Mouse (Mus musculus): Measurements from ENCODE around the gene Card10. TPM values are rescaled to one million over a fixed set of nuclear protein-coding genes. Genes with fewer than 3 reads are reported as not detected.

Gene Card10
- total RNA-seq, 2 experiments from 2014 or later = 4.3 to 5.1 TPM

DNA sequence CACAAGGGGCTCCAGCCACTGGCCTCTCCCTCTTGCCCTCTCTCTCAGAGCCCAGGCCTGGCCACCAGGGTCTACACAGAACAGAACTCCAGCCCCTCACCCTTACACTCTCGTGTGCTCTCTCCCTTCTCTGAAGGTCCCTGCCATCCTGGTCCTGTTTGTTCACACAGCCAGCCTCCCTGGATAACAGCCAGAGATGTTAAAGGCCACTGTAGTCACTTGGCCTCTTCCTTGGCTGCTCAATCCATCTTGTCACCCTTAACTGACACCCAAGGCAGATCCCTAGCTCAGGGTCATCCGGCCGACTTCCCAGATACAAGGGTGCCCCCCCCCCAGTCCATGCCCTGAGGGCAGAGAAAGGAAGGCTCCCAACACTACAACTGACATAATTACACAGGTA lies 47.6 kb downstream of the Card10 start:
- intact Hi-C loops (cut with DNase I) = no loop called here

DNA sequence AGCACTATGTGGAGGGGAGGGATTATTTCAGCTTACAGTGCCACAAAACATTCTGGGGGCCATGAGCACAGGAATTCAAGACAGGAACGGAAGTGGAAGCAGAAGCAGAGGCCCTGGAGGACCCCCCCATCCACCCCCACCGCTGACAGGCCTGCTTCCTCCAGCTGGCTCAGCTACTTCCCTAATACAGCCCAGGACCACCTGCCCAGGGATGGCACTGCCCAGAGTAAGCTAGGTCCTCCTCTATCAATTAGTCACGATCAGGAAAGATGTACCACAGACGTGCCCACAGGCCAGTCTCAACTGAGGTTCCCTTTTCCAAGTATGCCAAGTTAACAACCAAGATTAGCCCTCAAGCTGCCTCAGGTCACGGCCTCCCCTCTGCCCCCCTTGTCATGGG lies 48.7 kb downstream of the Card10 start:
- no peak for DNase-seq (ENCODE audit: extremely low spot score in 1 of 2, low spot score in 2 of 2)
- intact Hi-C loops (cut with DNase I) = no loop called here

More for the DNA sequence above, 47.6 kb downstream of the Card10 start:
- DNase-seq (ENCODE audit: extremely low spot score in 1 of 2, low spot score in 2 of 2) = no peak

- DNase-seq (ENCODE audit: extremely low spot score in 1 of 2, low spot score in 2 of 2) = no peak
- intact Hi-C loops (cut with DNase I) = no loop called here
Observed at GRCm38 (mm10) chr15:78752991-78753390, 49.9 kb downstream of the Card10 start.

GRCm38 (mm10) chr15:78750608-78751350 lies 52.1 kb downstream of the Card10 start:
- DNase-seq (ENCODE audit: extremely low spot score in 1 of 2, low spot score in 2 of 2) = peak in 1 of 2 experiments; percentile 55
- intact Hi-C loops (cut with DNase I) = no loop called here

GRCm38 (mm10) chr15:78749855-78750254 lies 53.0 kb downstream of the Card10 start:
- DNase-seq (ENCODE audit: extremely low spot score in 1 of 2, low spot score in 2 of 2) = no peak
- intact Hi-C loops (cut with DNase I) = no loop called here

DNA sequence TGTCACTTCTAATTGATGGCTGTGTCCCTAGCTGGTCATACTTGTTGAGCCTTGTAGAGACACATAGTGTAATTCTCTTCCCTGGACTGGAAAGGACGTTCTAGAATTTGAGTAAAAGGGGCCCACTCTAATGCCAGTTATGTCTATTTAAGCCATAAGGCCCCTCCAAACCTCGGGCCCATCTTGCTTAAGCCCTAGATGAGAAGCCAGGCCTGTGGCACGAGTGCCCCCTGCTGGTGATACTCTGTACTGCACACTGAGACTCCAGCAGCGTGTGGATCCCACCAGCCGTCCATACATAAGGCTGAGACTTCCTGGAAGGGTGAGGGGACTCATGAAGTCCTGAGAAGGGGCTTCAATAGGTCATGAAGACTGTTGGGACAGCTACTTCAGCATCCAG lies 58.6 kb downstream of the Card10 start:
- intact Hi-C loops (cut with DNase I) = loop anchor here (2.0 kb wide), 2 partner anchors 121 to 297 kb away; no protein-coding TSS in a partner anchor
- peak; percentile 82 for DNase-seq (ENCODE audit: extremely low spot score in 1 of 2, low spot score in 2 of 2)

DNA sequence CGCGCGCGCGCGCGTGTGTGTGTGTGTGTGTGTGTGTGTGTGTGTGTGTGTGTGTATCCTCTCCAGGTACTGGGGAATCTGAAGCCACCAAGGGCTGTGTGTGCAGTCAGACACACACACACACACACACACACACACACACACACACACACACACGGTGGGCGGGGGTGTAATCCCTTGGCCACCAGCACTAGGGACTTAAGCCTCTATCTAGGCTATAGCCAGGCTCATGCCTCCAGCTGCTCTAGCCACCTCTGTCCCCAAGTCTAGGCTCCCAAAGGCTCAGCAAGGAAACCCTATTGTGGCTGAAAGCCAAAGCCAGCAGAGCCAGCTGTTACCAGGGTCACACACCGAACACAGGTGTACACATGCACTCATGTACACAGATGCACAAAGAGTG lies 60.0 kb downstream of the Card10 start:
- intact Hi-C loops (cut with DNase I) = no loop called here

DNA sequence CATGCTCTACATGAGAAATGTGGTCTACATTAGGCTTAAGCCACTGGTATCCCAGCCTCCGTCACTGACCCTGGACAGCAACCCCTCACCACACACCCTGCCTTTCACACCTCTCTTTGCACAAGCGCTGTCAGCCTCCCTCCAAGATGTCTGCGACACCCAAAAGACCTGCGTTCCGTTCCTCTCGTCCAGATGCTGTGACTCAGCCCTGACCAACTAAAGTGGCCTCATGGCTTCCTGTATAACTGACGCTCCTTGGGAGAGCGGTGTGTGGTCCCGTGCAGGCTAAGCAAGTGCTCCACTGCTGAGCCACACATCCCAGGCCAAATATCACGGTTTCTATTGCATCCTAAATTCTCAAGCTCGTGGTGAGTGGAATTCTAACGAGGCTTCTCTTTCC lies 62.2 kb downstream of the Card10 start:
- intact Hi-C loops (cut with DNase I) = no loop called here
- no peak for DNase-seq (ENCODE audit: extremely low spot score in 1 of 2, low spot score in 2 of 2)

More for the DNA sequence above, 60.0 kb downstream of the Card10 start:
- no peak for DNase-seq (ENCODE audit: extremely low spot score in 1 of 2, low spot score in 2 of 2)

DNA sequence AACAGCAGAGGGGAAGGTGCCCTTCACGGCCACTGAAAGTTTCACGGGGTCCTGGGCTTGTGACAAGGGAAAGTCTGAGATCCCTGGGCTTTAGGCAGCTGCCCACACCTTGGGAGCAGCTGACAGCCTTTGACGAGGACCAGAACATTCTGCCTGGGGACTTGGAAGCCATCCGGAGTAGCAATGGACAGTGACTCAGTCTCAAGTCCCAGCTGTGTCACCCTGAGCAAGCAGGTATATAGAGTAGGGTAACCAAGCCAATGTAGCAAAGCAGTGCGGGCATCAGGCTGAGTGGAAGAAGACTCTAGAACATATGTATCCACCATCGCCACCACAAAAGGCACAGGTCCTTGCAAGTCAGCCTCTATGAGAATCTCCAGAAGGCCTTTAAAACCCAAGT lies 65.7 kb downstream of the Card10 start:
- no peak for DNase-seq (ENCODE audit: extremely low spot score in 1 of 2, low spot score in 2 of 2)
- intact Hi-C loops (cut with DNase I) = no loop called here

DNA sequence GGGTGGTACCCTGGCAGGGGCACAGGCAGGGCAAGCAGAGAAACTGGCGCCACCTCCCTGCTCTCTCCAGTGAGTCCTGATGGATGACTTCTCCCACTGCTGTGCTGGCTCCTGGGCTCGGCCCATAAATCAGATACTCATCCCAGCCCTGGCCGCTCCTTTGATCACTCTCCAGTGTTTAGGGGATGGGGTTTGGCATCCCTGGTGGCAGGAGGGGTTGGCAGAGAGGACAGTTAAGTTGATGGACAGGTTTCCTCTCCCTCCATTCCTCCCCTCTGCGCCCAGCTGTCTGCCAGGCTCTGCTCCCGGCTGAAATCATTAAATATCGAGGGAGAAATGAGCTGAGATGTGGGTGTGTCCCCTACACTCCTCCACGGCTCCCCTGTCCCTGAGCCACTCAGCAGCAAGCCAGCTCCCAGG lies 66.2 kb downstream of the Card10 start:
- no peak for DNase-seq (ENCODE audit: extremely low spot score in 1 of 2, low spot score in 2 of 2)
- intact Hi-C loops (cut with DNase I) = no loop called here

DNA sequence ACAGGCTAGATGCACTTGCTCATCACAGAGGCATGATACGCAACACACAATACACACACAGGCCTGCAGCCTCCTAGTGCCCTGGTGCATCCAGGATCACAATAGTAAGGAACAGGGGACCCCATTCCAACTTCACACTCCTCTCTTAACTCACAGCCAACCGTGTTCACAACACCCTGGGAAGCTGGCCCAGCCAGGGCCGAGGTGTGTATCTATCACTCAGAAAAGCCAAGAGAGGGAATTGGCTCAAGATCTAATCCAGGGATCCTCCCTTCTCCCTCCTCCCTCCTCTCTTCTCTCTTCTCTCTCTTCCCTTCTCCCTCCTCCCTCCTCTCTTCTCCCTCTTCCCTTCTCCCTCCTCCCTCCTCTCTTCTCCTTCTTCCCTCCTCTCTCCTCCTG lies 66.7 kb downstream of the Card10 start:
- intact Hi-C loops (cut with DNase I) = no loop called here

DNA sequence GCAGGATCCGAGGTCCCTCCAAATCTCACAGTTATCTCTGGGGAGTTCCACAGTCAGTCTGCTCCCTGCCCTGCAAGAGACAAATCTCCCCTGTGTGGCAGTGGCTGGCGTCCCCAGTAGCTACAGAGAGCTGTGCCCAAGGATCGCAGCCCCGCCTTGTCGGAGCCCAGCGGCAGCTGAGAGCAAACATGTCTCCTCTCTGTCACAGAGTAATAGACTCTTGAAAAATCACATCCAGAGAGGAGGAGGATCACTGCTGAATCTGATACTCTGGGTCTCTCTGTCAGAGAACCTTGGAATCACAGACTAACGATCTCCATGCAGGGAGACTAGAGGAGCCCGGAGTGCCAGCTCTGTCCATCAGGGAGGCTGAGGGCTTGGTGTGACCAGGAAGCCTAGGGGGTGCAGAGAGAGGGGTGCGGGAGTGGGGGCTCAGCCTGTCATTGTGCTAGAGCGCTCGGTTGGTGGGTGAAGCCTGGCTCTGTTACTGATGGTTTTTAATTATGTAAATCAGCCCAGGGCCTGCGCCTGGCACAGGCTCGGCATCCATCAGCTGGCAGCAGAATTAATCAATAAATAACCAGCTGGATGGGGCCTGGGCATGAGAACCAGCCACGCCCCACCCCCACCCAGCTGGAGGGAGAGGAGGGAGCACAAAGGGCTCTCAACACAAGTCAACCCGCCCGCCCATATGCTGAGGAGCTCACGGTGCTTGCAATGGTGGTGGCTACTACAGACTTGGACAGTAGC lies 67.2 kb downstream of the Card10 start:
- intact Hi-C loops (cut with DNase I) = no loop called here
- no peak for DNase-seq (ENCODE audit: extremely low spot score in 1 of 2, low spot score in 2 of 2)

More for the DNA sequence above, 66.7 kb downstream of the Card10 start:
- no peak for DNase-seq (ENCODE audit: extremely low spot score in 1 of 2, low spot score in 2 of 2)

DNA sequence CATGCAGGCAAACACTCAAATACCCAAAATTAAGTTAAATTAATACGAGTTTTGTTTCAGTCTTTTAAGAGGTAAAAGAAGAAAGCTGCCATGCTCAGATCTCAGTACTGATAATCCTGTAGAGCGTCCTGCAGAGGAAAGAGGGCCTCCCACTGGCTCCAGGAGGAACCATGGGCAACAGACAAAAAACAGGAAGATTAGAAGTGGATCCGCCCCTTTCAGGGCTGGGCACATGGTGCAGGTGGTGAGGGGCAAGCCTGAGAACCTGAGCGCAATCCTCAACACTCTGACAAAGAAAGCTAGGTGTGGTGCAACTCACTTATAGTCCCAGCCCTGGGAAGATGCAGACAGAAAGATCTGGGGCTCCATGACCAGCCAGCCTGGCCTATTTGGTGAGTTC lies 71.0 kb downstream of the Card10 start:
- no peak for DNase-seq (ENCODE audit: extremely low spot score in 1 of 2, low spot score in 2 of 2)

GRCm38 (mm10) chr15:78730315-78731049 lies 72.4 kb downstream of the Card10 start:
- no peak for DNase-seq (ENCODE audit: extremely low spot score in 1 of 2, low spot score in 2 of 2)

More for the DNA sequence above, 71.0 kb downstream of the Card10 start:
- intact Hi-C loops (cut with DNase I) = no loop called here

GRCm38 (mm10) chr15:78726697-78727096 lies 76.1 kb downstream of the Card10 start:
- DNase-seq (ENCODE audit: extremely low spot score in 1 of 2, low spot score in 2 of 2) = no peak
- intact Hi-C loops (cut with DNase I) = no loop called here

More at GRCm38 (mm10) chr15:78730315-78731049, 72.4 kb downstream of the Card10 start:
- intact Hi-C loops (cut with DNase I) = no loop called here

Other genes starting within 250 kb of the Card10 start
- gene Rac2, start 230.3 kb downstream of the Card10 start, total RNA-seq (2021) = 1 to 10 TPM; 1.6 to 2.1 TPM
- gene Cyth4, start 206.0 kb downstream of the Card10 start, total RNA-seq (2021) = 10 to 100 TPM; 10.4 to 11.6 TPM
- gene Elfn2, start 84.3 kb downstream of the Card10 start, total RNA-seq (2021) = 100 to 1,000 TPM in 1 of 2 experiments, 10 to 100 TPM in 1; 92.2 to 116 TPM
- 1 to 10 TPM; 6.7 to 7.6 TPM for gene Mfng, start 29.6 kb downstream of the Card10 start, total RNA-seq (2021)
- gene Cdc42ep1, start 39.6 kb upstream of the Card10 start, total RNA-seq (2021) = 1 to 10 TPM; 6.2 to 8.4 TPM
- not detected for gene Lgals2, start 52.5 kb upstream of the Card10 start, total RNA-seq (2021)
- gene Gga1, start 74.1 kb upstream of the Card10 start, total RNA-seq (2021) = 10 to 100 TPM; 54.7 to 57.6 TPM
- gene Gm49510, start 96.6 kb upstream of the Card10 start, total RNA-seq (2021) = not detected
- 1 to 10 TPM; 8.7 to 9.4 TPM for gene Sh3bp1, start 96.7 kb upstream of the Card10 start, total RNA-seq (2021)
- 100 to 1,000 TPM; 146 to 158 TPM for gene Pdxp, start 110.9 kb upstream of the Card10 start, total RNA-seq (2021)
- gene Lgals1, start 123.7 kb upstream of the Card10 start, total RNA-seq (2021) = 10 to 100 TPM; 24.1 to 25.3 TPM
- gene Nol12, start 131.9 kb upstream of the Card10 start, total RNA-seq (2021) = 10 to 100 TPM; 40.9 to 41.4 TPM
- 10 to 100 TPM; 31.7 to 37.6 TPM for gene Triobp, start 144.7 kb upstream of the Card10 start, total RNA-seq (2021)
- 10 to 100 TPM; 73.4 to 81.3 TPM for gene H1f0, start 225.4 kb upstream of the Card10 start, total RNA-seq (2021)
- under 1 TPM; 0.36 to 0.45 TPM for gene Galr3, start 238.8 kb upstream of the Card10 start, total RNA-seq (2021)

All from left cerebral cortex, postnatal 10 days (tissue).